ENCODE assay signal across 22 mouse cellular contexts in the genomic region with DNA sequence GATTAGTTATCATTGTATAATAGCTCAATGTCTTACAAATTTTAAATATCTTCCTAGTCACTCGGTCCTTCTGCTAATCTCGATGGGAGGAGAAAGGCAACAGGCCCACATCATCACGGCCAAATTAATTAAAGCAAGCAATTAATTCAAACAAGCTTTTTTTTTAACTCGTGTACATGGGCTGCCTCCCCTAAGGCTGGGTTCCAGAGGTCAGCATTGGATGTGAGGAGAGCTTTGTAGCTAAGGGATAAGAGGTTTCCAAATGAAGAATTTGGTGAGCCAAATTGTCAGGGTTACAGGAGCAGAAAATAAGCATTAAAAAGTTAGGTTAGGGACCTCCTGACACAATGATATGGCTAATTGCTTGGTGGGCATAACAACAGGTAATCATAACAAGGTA.
DNase-seq lines count a peak whose midpoint lies in the region; ATAC-seq and TF ChIP-seq lines count a peak whose summit lies in the region.
"Had no signal": no experiment of that assay in that cellular context is flagged by ENCODE, and none has a peak within 500 bp of the region (broad histone marks: within the 10 kb centered on the region; RNA-seq: fewer than 3 reads in every experiment).

No protein-coding gene starts in this region.

- no peaks in the 10 kb centered on the region for H3K36me3 ChIP-seq in forebrain, embryonic 12.5 days (replicated peaks)
- no peaks in the 10 kb centered on the region for H3K36me3 ChIP-seq in forebrain, postnatal 0 days (ENCODE audit: insufficient read depth)
- H3K36me3 ChIP-seq in hindbrain, postnatal 0 days (ENCODE audit: insufficient read depth, low read length): no peaks in the 10 kb centered on the region
- no peaks in the 10 kb centered on the region for H3K36me3 ChIP-seq in hindbrain, embryonic 16.5 days (ENCODE audit: control insufficient read depth, insufficient read depth, low read length)
- H3K36me3 ChIP-seq: embryonic facial prominence, embryonic 12.5 days; embryonic facial prominence, embryonic 15.5 days; hindbrain, embryonic 12.5 days; hindbrain, embryonic 15.5 days had no signal

- no peak for DNase-seq in forebrain, postnatal 0 days
- DNase-seq in hindbrain, postnatal 0 days (ENCODE audit: low spot score): peak; percentile 9
- peak; percentile 81 for DNase-seq in brain, embryonic 14.5 days (ENCODE audit: low read depth)
- DNase-seq in forelimb bud, embryonic 11.5 days (ENCODE audit: low read depth, low spot score): peak; percentile 13
- DNase-seq: adrenal gland, adult 2 months; adrenal gland, postnatal 14 days; cerebellum, adult 11-12 months; cerebellum, adult 8-10 months; cerebellum, postnatal 36 days; gastrocnemius, adult 2 months; gastrocnemius, postnatal 14 days; heart, adult 11 months; kidney, adult 2 months had no signal

- no peaks in the 10 kb centered on the region for H3K4me1 ChIP-seq in forebrain, embryonic 12.5 days
- no peaks in the 10 kb centered on the region for H3K4me1 ChIP-seq in forebrain, postnatal 0 days (ENCODE audit: insufficient read depth)
- H3K4me1 ChIP-seq in hindbrain, postnatal 0 days (ENCODE audit: insufficient read depth, low read length): no peaks in the 10 kb centered on the region
- no peaks in the 10 kb centered on the region for H3K4me1 ChIP-seq in hindbrain, embryonic 16.5 days (ENCODE audit: control insufficient read depth, insufficient read depth, low read depth, low read length)
- H3K4me1 ChIP-seq: embryonic facial prominence, embryonic 12.5 days; embryonic facial prominence, embryonic 15.5 days; hindbrain, embryonic 12.5 days; hindbrain, embryonic 15.5 days had no signal

- H3K4me2 ChIP-seq in forebrain, embryonic 12.5 days: no peak overlapping the region
- no peak overlapping the region for H3K4me2 ChIP-seq in forebrain, postnatal 0 days (ENCODE audit: low read depth)
- H3K4me2 ChIP-seq in hindbrain, postnatal 0 days (ENCODE audit: low read depth, low read length): no peak overlapping the region
- H3K4me2 ChIP-seq in hindbrain, embryonic 16.5 days (ENCODE audit: low read length): no peak overlapping the region
- H3K4me2 ChIP-seq: embryonic facial prominence, embryonic 12.5 days; embryonic facial prominence, embryonic 15.5 days; heart, embryonic 11.5 days; hindbrain, embryonic 12.5 days; hindbrain, embryonic 15.5 days had no signal

- TF ChIP-seq CTCF in forebrain, postnatal 0 days (IDR thresholded peaks at IDR 0.05; ENCODE audit: low read depth): no peak
- TF ChIP-seq CTCF in hindbrain, postnatal 0 days (IDR thresholded peaks at IDR 0.05; ENCODE audit: low read depth): no peak
- TF ChIP-seq CTCF in brain, embryonic 14.5 days (IDR thresholded peaks at IDR 0.05; ENCODE audit: borderline replicate concordance, extremely low read depth, insufficient read depth, insufficient read length): no peak

- H3K4me3 ChIP-seq in forebrain, embryonic 12.5 days (replicated peaks): no peak overlapping the region
- H3K4me3 ChIP-seq in forebrain, postnatal 0 days (ENCODE audit: low read depth, low read length): no peak overlapping the region
- no peak overlapping the region for H3K4me3 ChIP-seq in hindbrain, postnatal 0 days (ENCODE audit: low read length)
- H3K4me3 ChIP-seq in hindbrain, embryonic 16.5 days (ENCODE audit: low read length): no peak overlapping the region
- H3K4me3 ChIP-seq: embryonic facial prominence, embryonic 12.5 days; embryonic facial prominence, embryonic 15.5 days; gastrocnemius, adult 2 months; hindbrain, embryonic 12.5 days; hindbrain, embryonic 15.5 days had no signal

- H3K9me3 ChIP-seq in forebrain, embryonic 12.5 days: no peaks in the 10 kb centered on the region
- H3K9me3 ChIP-seq in forebrain, postnatal 0 days (ENCODE audit: low read length): no peaks in the 10 kb centered on the region
- no peaks in the 10 kb centered on the region for H3K9me3 ChIP-seq in hindbrain, postnatal 0 days (ENCODE audit: low read length)
- H3K9me3 ChIP-seq in hindbrain, embryonic 16.5 days (ENCODE audit: control insufficient read depth, low read length): no peaks in the 10 kb centered on the region
- H3K9me3 ChIP-seq: embryonic facial prominence, embryonic 12.5 days; embryonic facial prominence, embryonic 15.5 days; hindbrain, embryonic 12.5 days; hindbrain, embryonic 15.5 days had no signal

- TF ChIP-seq POLR2A in brain, embryonic 14.5 days (IDR thresholded peaks at IDR 0.05; ENCODE audit: borderline replicate concordance, extremely low read depth, insufficient read depth, insufficient read length, poor library complexity, severe bottlenecking): no peak

- peak; percentile 51; the same call in 1 of the 2 replicates for ATAC-seq in forebrain, embryonic 12.5 days (ENCODE audit: low FRiP score)
- no peak for ATAC-seq in forebrain, postnatal 0 days
- no peak for ATAC-seq in hindbrain, postnatal 0 days
- ATAC-seq in hindbrain, embryonic 16.5 days: no peak
- ATAC-seq: CD4-positive, CD25-positive, alpha-beta regulatory T cell, adult 4 months; intestine, postnatal 0 days had no signal

- H3K9ac ChIP-seq in forebrain, embryonic 12.5 days: no peak overlapping the region
- no peak overlapping the region for H3K9ac ChIP-seq in forebrain, postnatal 0 days
- no peak overlapping the region for H3K9ac ChIP-seq in hindbrain, postnatal 0 days (replicated peaks; ENCODE audit: low read length)
- H3K9ac ChIP-seq in hindbrain, embryonic 16.5 days (ENCODE audit: low read depth, low read length): no peak overlapping the region
- H3K9ac ChIP-seq: embryonic facial prominence, embryonic 12.5 days; embryonic facial prominence, embryonic 15.5 days; hindbrain, embryonic 12.5 days; hindbrain, embryonic 15.5 days had no signal

- H3K27me3 ChIP-seq in forebrain, embryonic 12.5 days: no peaks in the 10 kb centered on the region
- H3K27me3 ChIP-seq in forebrain, postnatal 0 days (ENCODE audit: insufficient read depth, low read length): no peaks in the 10 kb centered on the region
- H3K27me3 ChIP-seq in hindbrain, postnatal 0 days (ENCODE audit: insufficient read depth, low read length): no peaks in the 10 kb centered on the region
- H3K27me3 ChIP-seq in hindbrain, embryonic 16.5 days (replicated peaks; ENCODE audit: control insufficient read depth, insufficient read depth, low read length): no peaks in the 10 kb centered on the region
- H3K27me3 ChIP-seq: embryonic facial prominence, embryonic 12.5 days; embryonic facial prominence, embryonic 15.5 days; hindbrain, embryonic 12.5 days; hindbrain, embryonic 15.5 days had no signal

- WGBS in forebrain, embryonic 12.5 days: 49% methylated on average over 4 of the region's 4 CpGs
- 27% methylated on average over 4 of the region's 4 CpGs for WGBS in forebrain, postnatal 0 days
- WGBS in hindbrain, postnatal 0 days: 50% methylated on average over 4 of the region's 4 CpGs
- WGBS in hindbrain, embryonic 16.5 days: 59% methylated on average over 4 of the region's 4 CpGs

- H3K27ac ChIP-seq in forebrain, embryonic 12.5 days: no peak overlapping the region
- H3K27ac ChIP-seq in forebrain, postnatal 0 days (ENCODE audit: low read depth, low read length): no peak overlapping the region
- no peak overlapping the region for H3K27ac ChIP-seq in hindbrain, postnatal 0 days
- H3K27ac ChIP-seq in hindbrain, embryonic 16.5 days (ENCODE audit: low read depth, low read length): no peak overlapping the region
- H3K27ac ChIP-seq: embryonic facial prominence, embryonic 12.5 days; embryonic facial prominence, embryonic 15.5 days; gastrocnemius, adult 2 months; hindbrain, embryonic 12.5 days; hindbrain, embryonic 15.5 days had no signal
